Mouse (Mus musculus) myocyte (in vitro differentiated cells): ENCODE results near the gene Gpatch1. TPM values are rescaled to one million over a fixed set of nuclear protein-coding genes. Genes with fewer than 3 reads are reported as not detected.
A peak's percentile ranks its signal among the peaks of the same experiment; 100 is the strongest.

Experiments used
- H3K27me3 ChIP-seq: one replicate; pipeline ENCODE4 v1.6.1; 2011; ENCODE audit not compliant: control insufficient read depth, insufficient read depth, insufficient read length
- H3K36me3 ChIP-seq: one replicate; pipeline ENCODE4 v1.6.1; 2011; ENCODE audit not compliant: control insufficient read depth, insufficient read depth
- H3K4me2 ChIP-seq: one replicate; pipeline ENCODE4 v1.6.1; 2011; ENCODE audit warnings: low read depth, control low read depth
- H3K4me3 ChIP-seq: one replicate; pipeline ENCODE4 v1.5.1; 2011; ENCODE audit warnings: mild to moderate bottlenecking, control low read depth, moderate library complexity
- H3K79me2 ChIP-seq: one replicate; pipeline ENCODE4 v1.6.1; 2011; ENCODE audit not compliant: control insufficient read depth, insufficient read depth
- H3ac ChIP-seq: one replicate; pipeline ENCODE4 v1.6.1; 2011; ENCODE audit not compliant: control insufficient read depth, insufficient read length
- CEBPB ChIP-seq: IDR thresholded peaks from 2 replicates; pipeline ENCODE4 v1.6.1; 2011; ENCODE audit warnings: mild to moderate bottlenecking, moderate library complexity; ENCODE audit not compliant: poor library complexity, insufficient read depth, severe bottlenecking
- E2F4 ChIP-seq: IDR thresholded peaks from one replicate; pipeline ENCODE4 v1.6.1; 2011; ENCODE audit warnings: mild to moderate bottlenecking, control low read depth, moderate library complexity; ENCODE audit not compliant: insufficient read depth
- MAX ChIP-seq: IDR thresholded peaks from one replicate; pipeline ENCODE4 v1.6.1; 2011; ENCODE audit warnings: low read depth, mild to moderate bottlenecking, control low read depth
- MYOD1 ChIP-seq, 3 experiments: IDR thresholded peaks; one replicate each; pipeline ENCODE4 v1.6.1; 2011; ENCODE audit warnings: control low read depth in 2 of 3, low read depth in 2 of 3, mild to moderate bottlenecking in 2 of 3, moderate library complexity in 1 of 3; ENCODE audit not compliant: insufficient read length in 2 of 3, control insufficient read depth in 1 of 3
- MYOG ChIP-seq, 3 experiments: IDR thresholded peaks; one replicate each; pipeline ENCODE4 v1.6.1; 2011; ENCODE audit warnings: control low read depth in 2 of 3, low read depth in 2 of 3, mild to moderate bottlenecking in 2 of 3; ENCODE audit not compliant: insufficient read length in 2 of 3, control insufficient read depth in 1 of 3, insufficient read depth in 1 of 3
- POLR2A ChIP-seq: IDR thresholded peaks from one replicate; pipeline ENCODE4 v1.6.1; 2011; ENCODE audit warnings: low read depth, mild to moderate bottlenecking, control low read depth, moderate library complexity; ENCODE audit not compliant: insufficient read length
- POLR2AphosphoS2 ChIP-seq: IDR thresholded peaks from one replicate; pipeline ENCODE4 v1.6.1; 2011; ENCODE audit warnings: low read depth, control low read depth; ENCODE audit not compliant: insufficient read length
- REST ChIP-seq: IDR thresholded peaks from one replicate; pipeline ENCODE4 v1.6.1; 2011; ENCODE audit warnings: mild to moderate bottlenecking, control low read depth, moderate library complexity; ENCODE audit not compliant: insufficient read depth, insufficient read length
- SRF ChIP-seq: IDR thresholded peaks from one replicate; pipeline ENCODE4 v1.6.1; 2011; ENCODE audit warnings: low read depth; ENCODE audit not compliant: control insufficient read depth, insufficient read length
- TCF12 ChIP-seq: IDR thresholded peaks from one replicate; pipeline ENCODE4 v1.6.1; 2011; ENCODE audit warnings: mild to moderate bottlenecking, control low read depth; ENCODE audit not compliant: poor library complexity, insufficient read depth, severe bottlenecking
- TCF3 ChIP-seq: IDR thresholded peaks from one replicate; pipeline ENCODE4 v1.6.1; 2011; ENCODE audit warnings: low read depth, control low read depth; ENCODE audit not compliant: insufficient read length
- USF1 ChIP-seq: IDR thresholded peaks from one replicate; pipeline ENCODE4 v1.6.1; 2011; ENCODE audit warnings: low read depth, mild to moderate bottlenecking, control low read depth, moderate library complexity
- polyA plus RNA-seq: library from polyadenylated mRNA; unstranded; fragments of >200 nt; fragmentation: generic; extraction: Trizol; gene quantifications from one replicate; pipeline ENCODE4 v1.2.1, GENCODE M21; 2012; ENCODE audit warnings: missing spikeins

The Gpatch1 gene
- polyA plus RNA-seq, 1 experiment = 4.8 TPM

- Histone ChIP-seq H3K27me3 (no peaks in the 10 kb centered on the region), H3K4me3 (peak within 1 kb of the TSS; percentile 29), H3K36me3 (no peaks in the 10 kb centered on the region), H3ac (no peak within 1 kb of the TSS), H3K4me2 (peak within 1 kb of the TSS; percentile 99), H3K79me2 (no peaks in the 10 kb centered on the region)
- no peak for TF ChIP-seq SRF
- TF ChIP-seq MYOG (IDR thresholded peaks at IDR 0.05; ENCODE audit: control insufficient read depth in 1 of 3, insufficient read depth in 1 of 3, insufficient read length in 2 of 3, low read depth in 2 of 3) = peak in 1 of 3 experiments; percentile 2
- TF ChIP-seq POLR2A = peak; percentile 57
- no peak for TF ChIP-seq CEBPB
- TF ChIP-seq MAX = no peak
- no peak for TF ChIP-seq REST
- TF ChIP-seq MYOD1 (IDR thresholded peaks at IDR 0.05; ENCODE audit: control insufficient read depth in 1 of 3, insufficient read length in 2 of 3, low read depth in 2 of 3) = no peak
- TF ChIP-seq E2F4 = no peak
- TF ChIP-seq POLR2AphosphoS2 = no peak
- TF ChIP-seq USF1 = no peak
- TF ChIP-seq TCF12 = no peak
- TF ChIP-seq TCF3 = no peak
These were observed 15.7 kb upstream of the Gpatch1 start, which contains the start of gene Rhpn2 for GRCm38 (mm10) chr7:35333692-35334526. Gene Rhpn2 (plus strand): TSS chr7:35334170.

- peak overlapping the region; percentile 99 for H3K4me2 ChIP-seq
- H3K27me3 ChIP-seq = no peaks in the 10 kb centered on the region
- H3K4me3 ChIP-seq = peak overlapping the region; percentile 29
- no peak for TF ChIP-seq POLR2A
- TF ChIP-seq SRF = no peak
- no peak for TF ChIP-seq MAX
- TF ChIP-seq E2F4 = no peak
- TF ChIP-seq MYOD1 (IDR thresholded peaks at IDR 0.05; ENCODE audit: control insufficient read depth in 1 of 3, insufficient read length in 2 of 3, low read depth in 2 of 3) = no peak
- TF ChIP-seq MYOG (IDR thresholded peaks at IDR 0.05; ENCODE audit: control insufficient read depth in 1 of 3, insufficient read depth in 1 of 3, insufficient read length in 2 of 3, low read depth in 2 of 3) = no peak
- TF ChIP-seq CEBPB = no peak
- TF ChIP-seq POLR2AphosphoS2 = no peak
- no peak for TF ChIP-seq USF1
- no peak for TF ChIP-seq TCF3
- TF ChIP-seq REST = no peak
- TF ChIP-seq TCF12 = no peak
- H3ac ChIP-seq = no peak overlapping the region
- H3K36me3 ChIP-seq = no peaks in the 10 kb centered on the region
- H3K79me2 ChIP-seq = no peaks in the 10 kb centered on the region
These were observed 15.0 kb upstream of the Gpatch1 start for GRCm38 (mm10) chr7:35333231-35333651.

GRCm38 (mm10) chr7:35331590-35331989 lies 13.3 kb upstream of the Gpatch1 start:
- no peak overlapping the region for H3ac ChIP-seq
- no peaks in the 10 kb centered on the region for H3K36me3 ChIP-seq
- H3K79me2 ChIP-seq = no peaks in the 10 kb centered on the region
- TF ChIP-seq USF1 (no peak), TCF12 (no peak), MYOG (IDR thresholded peaks at IDR 0.05; ENCODE audit: control insufficient read depth in 1 of 3, insufficient read depth in 1 of 3, insufficient read length in 2 of 3, low read depth in 2 of 3) (no peak), CEBPB (no peak), POLR2AphosphoS2 (no peak), MAX (no peak), REST (no peak), POLR2A (no peak), SRF (no peak), E2F4 (no peak), TCF3 (no peak), MYOD1 (IDR thresholded peaks at IDR 0.05; ENCODE audit: control insufficient read depth in 1 of 3, insufficient read length in 2 of 3, low read depth in 2 of 3) (no peak)
- no peak overlapping the region for H3K4me3 ChIP-seq
- no peaks in the 10 kb centered on the region for H3K27me3 ChIP-seq
- no peak overlapping the region for H3K4me2 ChIP-seq

- no peaks in the 10 kb centered on the region for H3K79me2 ChIP-seq
- H3K36me3 ChIP-seq = no peaks in the 10 kb centered on the region
- TF ChIP-seq MYOG (IDR thresholded peaks at IDR 0.05; ENCODE audit: control insufficient read depth in 1 of 3, insufficient read depth in 1 of 3, insufficient read length in 2 of 3, low read depth in 2 of 3) = no peak
- no peak for TF ChIP-seq USF1
- no peak for TF ChIP-seq POLR2A
- no peak for TF ChIP-seq MAX
- TF ChIP-seq POLR2AphosphoS2 = no peak
- TF ChIP-seq E2F4 = no peak
- TF ChIP-seq TCF3 = no peak
- TF ChIP-seq MYOD1 (IDR thresholded peaks at IDR 0.05; ENCODE audit: control insufficient read depth in 1 of 3, insufficient read length in 2 of 3, low read depth in 2 of 3) = no peak
- no peak for TF ChIP-seq REST
- no peak for TF ChIP-seq TCF12
- TF ChIP-seq SRF = no peak
- TF ChIP-seq CEBPB = no peak
- H3K4me3 ChIP-seq = no peak overlapping the region
- no peak overlapping the region for H3K4me2 ChIP-seq
- H3ac ChIP-seq = no peak overlapping the region
- no peaks in the 10 kb centered on the region for H3K27me3 ChIP-seq
These were observed 4.6 kb upstream of the Gpatch1 start for GRCm38 (mm10) chr7:35322732-35323420.

- no peak overlapping the region for H3K4me3 ChIP-seq
- TF ChIP-seq POLR2A (no peak), REST (no peak), SRF (no peak), CEBPB (no peak), USF1 (no peak), MAX (no peak)
- no peak overlapping the region for H3K4me2 ChIP-seq
- peaks cover 7% of the 10 kb centered on the region for H3K79me2 ChIP-seq
- no peaks in the 10 kb centered on the region for H3K27me3 ChIP-seq
- no peaks in the 10 kb centered on the region for H3K36me3 ChIP-seq
- H3ac ChIP-seq = no peak overlapping the region
These were observed 3.9 kb upstream of the Gpatch1 start for GRCm38 (mm10) chr7:35322161-35322560.
